Mouse (Mus musculus) heart, postnatal 0 days (tissue): Measurements from ENCODE around the gene Cyp4f18. TPM values are rescaled to one million over a fixed set of nuclear protein-coding genes. Genes with fewer than 3 reads are reported as not detected.

ENCODE experiments used
- ATAC-seq: fragments of 200-750 bp; cut with Nextera tagmentation; 2 replicates; pipeline ENCODE4 v1.8.0; 2017; ENCODE audit warnings: low read depth, moderate number of reproducible peaks, moderate library complexity; ENCODE audit not compliant: insufficient read depth
- DNase-seq: peaks from one replicate; pipeline ENCODE4 v3.0.0-alpha.2; 2016; ENCODE audit warnings: low spot score
- H3K27ac ChIP-seq: fragments of 300-500 bp; sonication (generic); 2 replicates; pipeline ENCODE4 v1.5.1; 2014; ENCODE audit warnings: low read depth, mild to moderate bottlenecking
- H3K27me3 ChIP-seq: fragments of 300-500 bp; sonication (generic); 2 replicates; pipeline ENCODE4 v1.6.1; 2014; ENCODE audit warnings: low read length, mixed read lengths; ENCODE audit not compliant: control insufficient read depth, insufficient read depth
- H3K36me3 ChIP-seq: fragments of 300-500 bp; sonication (generic); replicated peaks from 2 replicates; pipeline ENCODE4 v1.6.1; 2014; ENCODE audit warnings: low read length, mixed read lengths; ENCODE audit not compliant: control insufficient read depth, insufficient read depth
- H3K4me1 ChIP-seq: fragments of 300-500 bp; sonication (generic); 2 replicates; pipeline ENCODE4 v1.6.1; 2014; ENCODE audit warnings: antibody characterized with exemption; ENCODE audit not compliant: control insufficient read depth, insufficient read depth
- H3K4me2 ChIP-seq: fragments of 300-500 bp; sonication (generic); 2 replicates; pipeline ENCODE4 v1.6.1; 2014; ENCODE audit warnings: low read depth, mild to moderate bottlenecking, low read length, moderate library complexity
- H3K4me3 ChIP-seq: fragments of 300-500 bp; sonication (generic); 2 replicates; pipeline ENCODE4 v1.5.1; 2014; ENCODE audit warnings: low read depth, low read length
- H3K9ac ChIP-seq: fragments of 300-500 bp; sonication (generic); replicated peaks from 2 replicates; pipeline ENCODE4 v1.6.1; 2014; ENCODE audit warnings: low read depth, low read length, mixed read lengths
- H3K9me3 ChIP-seq: fragments of 300-500 bp; sonication (generic); replicated peaks from 2 replicates; pipeline ENCODE4 v1.6.1; 2016; ENCODE audit warnings: low read length; ENCODE audit not compliant: control insufficient read depth
- CTCF ChIP-seq: IDR thresholded peaks from 2 replicates; pipeline ENCODE4 v1.5.1; 2016; ENCODE audit warnings: antibody characterized with exemption, control low read depth, low read depth
- EP300 ChIP-seq: IDR thresholded peaks from 2 replicates; pipeline ENCODE4 v1.6.1; 2016; ENCODE audit warnings: antibody characterized with exemption, low read depth
- WGBS: fragments of 180-500 bp; shearing (Covaris S2); extraction: QIAGEN DNeasy Blood & Tissue Kit; methylation state at CpG from one replicate; pipeline ENCODE4 v1.1.7; 2014; 5-methylcytosine and 5-hydroxymethylcytosine counted together
- polyA plus RNA-seq: library from polyadenylated mRNA; unstranded; fragments of >200 nt; fragmentation: Nextera tagmentation; extraction: Ambion mirVana; gene quantifications from 2 replicates; pipeline ENCODE4 v1.2.1, GENCODE M21; 2015
- total RNA-seq: library from RNA; depleted of rRNA; stranded (reverse); fragments of >200 nt; gene quantifications from 2 replicates; pipeline ENCODE4 v1.2.3, GENCODE M21; 2014; ENCODE audit warnings: low replicate concordance

The Cyp4f18 gene
- total and polyA plus RNA-seq, 2 experiments from 2014 or later = 1.3 to 2.4 TPM

- no peak for DNase-seq
- Histone ChIP-seq H3K9ac (no peak overlapping the region), H3K4me1 (no peaks in the 10 kb centered on the region), H3K36me3 (no peaks in the 10 kb centered on the region), H3K4me3 (no peak overlapping the region), H3K4me2 (no peak overlapping the region), H3K27ac (no peak overlapping the region), H3K9me3 (no peaks in the 10 kb centered on the region), H3K27me3 (no peaks in the 10 kb centered on the region)
- ATAC-seq = no peak
- 68% methylated on average over 1 of the region's 1 CpGs for WGBS
- TF ChIP-seq CTCF (no peak), EP300 (no peak)
Observed at GRCm38 (mm10) chr8:72006763-72007162, 2.7 kb downstream of the Cyp4f18 start.

GRCm38 (mm10) chr8:72005912-72006311 is 3.5 kb downstream of the Cyp4f18 start:
- 77% methylated on average over 3 of the region's 3 CpGs for WGBS
- no peaks in the 10 kb centered on the region for H3K27me3 ChIP-seq
- H3K4me2 ChIP-seq = no peak overlapping the region
- no peak overlapping the region for H3K27ac ChIP-seq
- no peaks in the 10 kb centered on the region for H3K4me1 ChIP-seq
- no peaks in the 10 kb centered on the region for H3K36me3 ChIP-seq
- ATAC-seq (no peak), DNase-seq (no peak)
- no peak overlapping the region for H3K4me3 ChIP-seq
- no peak overlapping the region for H3K9ac ChIP-seq
- H3K9me3 ChIP-seq = no peaks in the 10 kb centered on the region
- TF ChIP-seq CTCF = no peak
- no peak for TF ChIP-seq EP300

- no peak overlapping the region for H3K27ac ChIP-seq
- ATAC-seq = no peak
- no peaks in the 10 kb centered on the region for H3K36me3 ChIP-seq
- no peak overlapping the region for H3K4me3 ChIP-seq
- H3K4me2 ChIP-seq = no peak overlapping the region
- no peaks in the 10 kb centered on the region for H3K4me1 ChIP-seq
- no peaks in the 10 kb centered on the region for H3K9me3 ChIP-seq
- no peak overlapping the region for H3K9ac ChIP-seq
- no peaks in the 10 kb centered on the region for H3K27me3 ChIP-seq
- DNase-seq = no peak
- TF ChIP-seq EP300 = no peak
- TF ChIP-seq CTCF = no peak
Observed at GRCm38 (mm10) chr8:72002942-72003341, 6.5 kb downstream of the Cyp4f18 start.

- H3K27me3 ChIP-seq = no peaks in the 10 kb centered on the region
- WGBS = 49% methylated on average over 3 of the region's 3 CpGs
- ATAC-seq (no peak), DNase-seq (no peak)
- H3K4me1 ChIP-seq = no peaks in the 10 kb centered on the region
- TF ChIP-seq EP300 = no peak
- TF ChIP-seq CTCF = no peak
- H3K9ac ChIP-seq = no peak overlapping the region
- H3K9me3 ChIP-seq = no peaks in the 10 kb centered on the region
- H3K4me3 ChIP-seq = no peak overlapping the region
- H3K27ac ChIP-seq = no peak overlapping the region
- H3K36me3 ChIP-seq = no peaks in the 10 kb centered on the region
- no peak overlapping the region for H3K4me2 ChIP-seq
Observed at GRCm38 (mm10) chr8:72000223-72000622, 9.2 kb downstream of the Cyp4f18 start.

- WGBS = 56% methylated on average over 1 of the region's 1 CpGs
- TF ChIP-seq EP300 = no peak
- TF ChIP-seq CTCF = no peak
- DNase-seq (no peak), ATAC-seq (no peak)
- Histone ChIP-seq H3K36me3 (no peaks in the 10 kb centered on the region), H3K4me3 (no peak overlapping the region), H3K9ac (no peak overlapping the region), H3K4me1 (no peaks in the 10 kb centered on the region), H3K27me3 (no peaks in the 10 kb centered on the region), H3K4me2 (no peak overlapping the region), H3K9me3 (no peaks in the 10 kb centered on the region), H3K27ac (no peak overlapping the region)
Observed at GRCm38 (mm10) chr8:71999434-71999833, 10.0 kb downstream of the Cyp4f18 start.

GRCm38 (mm10) chr8:71988867-71989599 is 20.4 kb downstream of the Cyp4f18 start:
- WGBS = 59% methylated on average over 13 of the region's 13 CpGs
- H3K9ac ChIP-seq = peak overlapping the region; percentile 51
- no peak for ATAC-seq
- H3K27me3 ChIP-seq = 0 out of 2 replicates have a peak, but pooled peaks cover 2% of the 10 kb centered on the region
- H3K4me1 ChIP-seq = peaks cover 5% of the 10 kb centered on the region
- DNase-seq = no peak
- H3K27ac ChIP-seq = no peak overlapping the region
- no peaks in the 10 kb centered on the region for H3K9me3 ChIP-seq
- H3K4me2 ChIP-seq = peak overlapping the region; percentile 81
- peak overlapping the region; percentile 53 for H3K4me3 ChIP-seq
- no peaks in the 10 kb centered on the region for H3K36me3 ChIP-seq
- no peak for TF ChIP-seq CTCF
- no peak for TF ChIP-seq EP300
